Mouse (Mus musculus) heart, postnatal 0 days (tissue): ENCODE data around the gene Mbd4. TPM values are rescaled to one million over a fixed set of nuclear protein-coding genes. Genes with fewer than 3 reads are reported as not detected.

Experiments used
- ATAC-seq: fragments of 200-750 bp; cut with Nextera tagmentation; 2 replicates; pipeline ENCODE4 v1.8.0; 2017; ENCODE audit warnings: low read depth, moderate number of reproducible peaks, moderate library complexity; ENCODE audit not compliant: insufficient read depth
- DNase-seq: peaks from one replicate; pipeline ENCODE4 v3.0.0-alpha.2; 2016; ENCODE audit warnings: low spot score
- H3K27ac ChIP-seq: fragments of 300-500 bp; sonication (generic); 2 replicates; pipeline ENCODE4 v1.5.1; 2014; ENCODE audit warnings: low read depth, mild to moderate bottlenecking
- H3K27me3 ChIP-seq: fragments of 300-500 bp; sonication (generic); 2 replicates; pipeline ENCODE4 v1.6.1; 2014; ENCODE audit warnings: low read length, mixed read lengths; ENCODE audit not compliant: control insufficient read depth, insufficient read depth
- H3K36me3 ChIP-seq: fragments of 300-500 bp; sonication (generic); replicated peaks from 2 replicates; pipeline ENCODE4 v1.6.1; 2014; ENCODE audit warnings: low read length, mixed read lengths; ENCODE audit not compliant: control insufficient read depth, insufficient read depth
- H3K4me1 ChIP-seq: fragments of 300-500 bp; sonication (generic); 2 replicates; pipeline ENCODE4 v1.6.1; 2014; ENCODE audit warnings: antibody characterized with exemption; ENCODE audit not compliant: control insufficient read depth, insufficient read depth
- H3K4me2 ChIP-seq: fragments of 300-500 bp; sonication (generic); 2 replicates; pipeline ENCODE4 v1.6.1; 2014; ENCODE audit warnings: low read depth, mild to moderate bottlenecking, low read length, moderate library complexity
- H3K4me3 ChIP-seq: fragments of 300-500 bp; sonication (generic); 2 replicates; pipeline ENCODE4 v1.5.1; 2014; ENCODE audit warnings: low read depth, low read length
- H3K9ac ChIP-seq: fragments of 300-500 bp; sonication (generic); replicated peaks from 2 replicates; pipeline ENCODE4 v1.6.1; 2014; ENCODE audit warnings: low read depth, low read length, mixed read lengths
- H3K9me3 ChIP-seq: fragments of 300-500 bp; sonication (generic); replicated peaks from 2 replicates; pipeline ENCODE4 v1.6.1; 2016; ENCODE audit warnings: low read length; ENCODE audit not compliant: control insufficient read depth
- CTCF ChIP-seq: IDR thresholded peaks from 2 replicates; pipeline ENCODE4 v1.5.1; 2016; ENCODE audit warnings: antibody characterized with exemption, control low read depth, low read depth
- EP300 ChIP-seq: IDR thresholded peaks from 2 replicates; pipeline ENCODE4 v1.6.1; 2016; ENCODE audit warnings: antibody characterized with exemption, low read depth
- WGBS: fragments of 180-500 bp; shearing (Covaris S2); extraction: QIAGEN DNeasy Blood & Tissue Kit; methylation state at CpG from one replicate; pipeline ENCODE4 v1.1.7; 2014; 5-methylcytosine and 5-hydroxymethylcytosine counted together
- polyA plus RNA-seq: library from polyadenylated mRNA; unstranded; fragments of >200 nt; fragmentation: Nextera tagmentation; extraction: Ambion mirVana; gene quantifications from 2 replicates; pipeline ENCODE4 v1.2.1, GENCODE M21; 2015
- total RNA-seq: library from RNA; depleted of rRNA; stranded (reverse); fragments of >200 nt; gene quantifications from 2 replicates; pipeline ENCODE4 v1.2.3, GENCODE M21; 2014; ENCODE audit warnings: low replicate concordance

Mbd4 gene
- total and polyA plus RNA-seq, 2 experiments from 2014 or later: 1.5 to 3.4 TPM

DNA sequence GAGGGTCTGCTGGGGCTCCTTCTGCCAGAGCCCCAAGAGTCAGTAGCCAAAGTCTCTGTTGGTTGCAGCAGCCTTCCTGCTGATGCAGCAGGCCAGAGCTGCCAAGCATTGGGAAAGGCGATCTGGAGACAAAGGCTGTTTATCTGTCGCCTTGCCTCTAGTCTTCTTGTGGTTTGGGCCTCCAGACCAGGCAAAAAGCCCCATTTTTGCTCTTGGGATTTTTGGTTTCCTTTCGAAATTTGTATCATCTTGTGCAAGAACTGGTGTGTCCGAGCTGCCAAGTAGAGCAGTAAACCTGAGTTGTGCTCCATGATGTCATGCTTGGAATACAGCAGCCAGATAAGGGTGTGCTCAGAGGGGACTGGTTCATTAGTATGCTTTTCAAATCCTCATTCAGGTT lies 43.9 kb upstream of the Mbd4 start:
- no peak for ATAC-seq

DNA sequence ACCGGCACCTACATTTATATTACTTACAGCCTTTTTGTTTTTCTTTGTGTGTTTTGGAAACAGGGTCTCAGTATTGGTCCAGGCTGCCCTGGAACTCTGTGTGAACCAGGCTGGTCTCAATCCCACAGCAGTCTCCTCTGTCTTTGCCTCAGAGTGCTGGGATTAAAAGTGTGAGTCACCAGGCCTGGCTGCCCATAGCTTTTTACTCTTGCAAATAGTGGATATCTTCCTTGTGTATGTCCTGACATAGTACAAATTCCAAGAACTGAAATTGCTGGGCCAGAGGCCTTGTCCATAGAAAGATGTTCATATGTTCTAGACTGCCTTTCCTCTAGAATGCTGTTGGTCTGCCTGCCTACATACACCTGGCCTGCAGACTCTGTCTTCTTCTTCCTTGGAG lies 43.2 kb upstream of the Mbd4 start:
- 0 out of 2 replicates have a peak overlapping the region, but pooled peaks have one; percentile 36 for H3K27ac ChIP-seq
- H3K9ac ChIP-seq: no peak overlapping the region

More for the DNA sequence above, 43.9 kb upstream of the Mbd4 start:
- 53% methylated on average over 4 of the region's 4 CpGs for WGBS
- H3K27ac ChIP-seq: 0 out of 2 replicates have a peak overlapping the region, but pooled peaks have one; percentile 36
- H3K9ac ChIP-seq: no peak overlapping the region
- no peaks in the 10 kb centered on the region for H3K9me3 ChIP-seq
- H3K4me1 ChIP-seq: peaks cover 3% of the 10 kb centered on the region; the same call in 1 of the 2 replicates
- H3K36me3 ChIP-seq: peaks cover 22% of the 10 kb centered on the region
- H3K27me3 ChIP-seq: no peaks in the 10 kb centered on the region
- H3K4me3 ChIP-seq: no peak overlapping the region
- TF ChIP-seq CTCF: no peak
- TF ChIP-seq EP300: no peak
- no peak overlapping the region for H3K4me2 ChIP-seq
- DNase-seq: no peak

DNA sequence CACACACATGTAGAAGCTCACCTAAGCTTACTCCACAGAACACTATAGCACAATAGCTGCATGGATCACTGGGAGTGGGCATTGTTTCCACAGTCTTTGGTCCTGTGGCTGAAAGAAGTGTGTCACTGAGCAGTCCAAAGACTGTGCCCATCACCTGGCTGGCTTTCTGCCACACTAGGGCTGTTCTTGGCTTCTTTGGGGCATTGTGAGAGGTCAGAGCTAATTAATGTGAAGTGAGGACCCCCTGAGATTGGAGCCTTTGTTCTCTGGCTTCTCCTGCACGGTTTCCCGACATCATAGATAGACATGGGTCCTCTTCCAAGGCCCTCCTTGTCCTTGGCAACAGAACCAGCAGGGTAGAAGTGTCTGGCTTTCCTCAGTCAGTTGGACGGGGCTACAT lies 39.2 kb upstream of the Mbd4 start:
- ATAC-seq (no peak), DNase-seq (no peak)
- H3K36me3 ChIP-seq: peaks cover 37% of the 10 kb centered on the region
- H3K4me3 ChIP-seq: no peak overlapping the region
- 57% methylated on average over 3 of the region's 3 CpGs for WGBS
- H3K4me1 ChIP-seq: peaks cover 7% of the 10 kb centered on the region; the same call in 1 of the 2 replicates
- no peaks in the 10 kb centered on the region; the same call in 1 of the 2 replicates for H3K9me3 ChIP-seq
- H3K9ac ChIP-seq: no peak overlapping the region
- TF ChIP-seq CTCF (no peak), EP300 (no peak)
- H3K27ac ChIP-seq: no peak overlapping the region
- H3K4me2 ChIP-seq: no peak overlapping the region
- no peaks in the 10 kb centered on the region for H3K27me3 ChIP-seq

More for the DNA sequence above, 43.2 kb upstream of the Mbd4 start:
- WGBS: 80% methylated on average over 1 of the region's 1 CpGs
- no peak overlapping the region for H3K4me3 ChIP-seq
- H3K36me3 ChIP-seq: peaks cover 22% of the 10 kb centered on the region
- H3K4me1 ChIP-seq: peaks cover 5% of the 10 kb centered on the region; the same call in 1 of the 2 replicates
- H3K4me2 ChIP-seq: no peak overlapping the region
- H3K9me3 ChIP-seq: no peaks in the 10 kb centered on the region
- no peak for DNase-seq
- H3K27me3 ChIP-seq: no peaks in the 10 kb centered on the region
- no peak for TF ChIP-seq CTCF
- no peak for TF ChIP-seq EP300
- ATAC-seq: no peak

DNA sequence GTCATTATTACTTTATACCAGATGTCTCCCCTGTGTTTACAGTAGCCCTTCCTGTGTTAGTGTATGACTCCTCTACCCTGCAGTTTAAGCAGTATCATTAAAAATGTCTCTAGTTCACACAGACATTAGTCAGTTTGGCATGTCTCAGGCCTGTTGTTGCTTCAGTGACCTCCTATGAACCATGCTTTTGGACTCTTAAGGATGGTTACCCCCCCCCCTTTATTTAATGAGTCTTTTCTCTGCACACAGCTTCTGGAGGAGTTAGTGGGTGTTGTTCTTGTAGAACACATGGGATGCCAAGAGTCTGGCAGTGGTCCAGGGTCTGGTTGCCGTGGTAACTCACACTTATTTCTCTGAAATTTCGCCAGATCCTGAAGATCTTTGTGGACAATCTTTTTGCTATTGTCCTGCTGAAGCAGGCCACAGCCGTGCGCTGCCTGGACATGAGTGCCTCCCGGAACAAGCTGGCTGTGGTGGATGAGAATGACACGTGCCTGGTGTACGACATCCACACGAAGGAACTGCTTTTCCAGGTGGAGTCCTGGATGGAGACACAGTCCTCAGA lies 38.4 kb upstream of the Mbd4 start:
- Histone ChIP-seq H3K9ac (no peak overlapping the region), H3K4me1 (peaks cover 7% of the 10 kb centered on the region; the same call in 1 of the 2 replicates), H3K36me3 (peaks cover 45% of the 10 kb centered on the region), H3K27ac (no peak overlapping the region), H3K27me3 (no peaks in the 10 kb centered on the region), H3K4me3 (no peak overlapping the region), H3K4me2 (no peak overlapping the region), H3K9me3 (no peaks in the 10 kb centered on the region; the same call in 1 of the 2 replicates)
- ATAC-seq (0 out of 2 replicates have a peak, but pooled peaks have one; percentile 34), DNase-seq (no peak)
- TF ChIP-seq CTCF (no peak), EP300 (no peak)
- WGBS: 53% methylated on average over 8 of the region's 8 CpGs

DNA sequence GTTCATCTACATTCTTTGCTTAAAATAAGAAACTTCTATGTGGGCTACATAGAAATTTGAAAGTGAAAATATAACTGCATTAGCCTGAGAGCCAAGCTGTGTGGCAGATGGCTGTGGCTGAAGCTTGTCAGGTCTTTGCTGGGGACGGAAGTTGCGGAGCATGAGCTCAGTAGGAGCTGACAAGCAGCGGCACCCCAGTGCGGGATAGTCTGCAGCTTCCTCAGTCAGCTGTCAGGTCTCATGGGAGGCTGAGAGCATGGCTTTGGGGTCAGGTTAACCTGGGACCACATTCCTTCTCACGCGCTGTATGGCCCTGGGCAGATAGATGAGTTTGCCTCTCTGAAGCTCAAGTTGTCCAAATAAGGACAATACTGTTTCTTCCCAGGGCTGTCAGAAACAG lies 37.9 kb upstream of the Mbd4 start:
- Histone ChIP-seq H3K36me3 (peaks cover 43% of the 10 kb centered on the region), H3K9me3 (no peaks in the 10 kb centered on the region; the same call in 1 of the 2 replicates), H3K4me2 (no peak overlapping the region), H3K27me3 (no peaks in the 10 kb centered on the region), H3K4me1 (peaks cover 7% of the 10 kb centered on the region; the same call in 1 of the 2 replicates), H3K9ac (no peak overlapping the region), H3K4me3 (no peak overlapping the region), H3K27ac (no peak overlapping the region)
- TF ChIP-seq CTCF: no peak
- no peak for TF ChIP-seq EP300
- 0 out of 2 replicates have a peak, but pooled peaks have one; percentile 14 for ATAC-seq
- no peak for DNase-seq
- WGBS: 61% methylated on average over 6 of the region's 6 CpGs
